Mouse (Mus musculus) E14TG2a.4 (cell line): Measurements from ENCODE around the gene Zfp943.
"Not testable (repeated sequence)": the region's sequence is repeated elsewhere in the genome, so short reads cannot be mapped to it uniquely, and the experiment has no call there.

Source experiments
- CTCF ChIP-seq: conservative IDR thresholded peaks from 2 replicates; pipeline ENCODE4 v1.5.1; 2014; ENCODE audit warnings: low read length
- NANOG ChIP-seq: IDR thresholded peaks from 2 replicates; pipeline ENCODE4 v1.6.1; 2014; ENCODE audit warnings: borderline replicate concordance, low read length, mixed read lengths

- TF ChIP-seq CTCF: peak; percentile 86
- not testable (repeated sequence) for TF ChIP-seq NANOG
These were observed 120.9 kb downstream of the Zfp943 start for GRCm38 (mm10) chr17:22083224-22083623.
